Mouse (Mus musculus): ENCODE results near the gene Srgap3.

Srgap3 gene

GRCm38 (mm10) chr6:112950205-112951110 lies 3.4 kb upstream of the Srgap3 start:
- peak; percentile 81 for DNase-seq (ENCODE audit: low read depth, low spot score)

- DNase-seq (ENCODE audit: low read depth, low spot score): no peak
Observed at GRCm38 (mm10) chr6:112949220-112949619, 2.2 kb upstream of the Srgap3 start.

GRCm38 (mm10) chr6:112948416-112948815 lies 1.4 kb upstream of the Srgap3 start:
- no peak for DNase-seq (ENCODE audit: low read depth, low spot score)

- DNase-seq (ENCODE audit: low read depth, low spot score): no peak
Observed at GRCm38 (mm10) chr6:112946021-112946811, 850 bp downstream of the Srgap3 start.

- DNase-seq (ENCODE audit: low read depth, low spot score): no peak
Observed at GRCm38 (mm10) chr6:112945181-112945751, 1.8 kb downstream of the Srgap3 start.

GRCm38 (mm10) chr6:112943596-112944245 lies 3.3 kb downstream of the Srgap3 start:
- no peak for DNase-seq (ENCODE audit: low read depth, low spot score)

- DNase-seq (ENCODE audit: low read depth, low spot score): no peak
Observed at GRCm38 (mm10) chr6:112939281-112939680, 7.8 kb downstream of the Srgap3 start.

- no peak for DNase-seq (ENCODE audit: low read depth, low spot score)
Observed at GRCm38 (mm10) chr6:112937791-112938190, 9.3 kb downstream of the Srgap3 start.

GRCm38 (mm10) chr6:112934501-112934900 lies 12.6 kb downstream of the Srgap3 start:
- DNase-seq (ENCODE audit: low read depth, low spot score): no peak

- no peak for DNase-seq (ENCODE audit: low read depth, low spot score)
Observed at GRCm38 (mm10) chr6:112932611-112933010, 14.5 kb downstream of the Srgap3 start.

- DNase-seq (ENCODE audit: low read depth, low spot score): peak; percentile 62
Observed at GRCm38 (mm10) chr6:112930011-112930451, 17.0 kb downstream of the Srgap3 start.

- DNase-seq (ENCODE audit: low read depth, low spot score): no peak
Observed at GRCm38 (mm10) chr6:112929291-112929984, 17.6 kb downstream of the Srgap3 start.

GRCm38 (mm10) chr6:112928841-112929240 lies 18.2 kb downstream of the Srgap3 start:
- no peak for DNase-seq (ENCODE audit: low read depth, low spot score)

- no peak for DNase-seq (ENCODE audit: low read depth, low spot score)
Observed at GRCm38 (mm10) chr6:112927341-112927740, 19.7 kb downstream of the Srgap3 start.

GRCm38 (mm10) chr6:112926011-112926410 lies 21.1 kb downstream of the Srgap3 start:
- no peak for DNase-seq (ENCODE audit: low read depth, low spot score)

- DNase-seq (ENCODE audit: low read depth, low spot score): no peak
Observed at GRCm38 (mm10) chr6:112925234-112925975, 21.7 kb downstream of the Srgap3 start.

GRCm38 (mm10) chr6:112924606-112925141 lies 22.4 kb downstream of the Srgap3 start:
- no peak for DNase-seq (ENCODE audit: low read depth, low spot score)

GRCm38 (mm10) chr6:112920619-112921195 lies 26.4 kb downstream of the Srgap3 start:
- peak; percentile 38 for DNase-seq (ENCODE audit: low read depth, low spot score)

GRCm38 (mm10) chr6:112917717-112918116 lies 29.3 kb downstream of the Srgap3 start:
- no peak for DNase-seq (ENCODE audit: low read depth, low spot score)

- no peak for DNase-seq (ENCODE audit: low read depth, low spot score)
Observed at GRCm38 (mm10) chr6:112916243-112916642, 30.8 kb downstream of the Srgap3 start.
